Mouse (Mus musculus): ENCODE measurements around the gene Slc26a9.

- TF ChIP-seq CTCF (IDR thresholded peaks at IDR 0.05): no peak
- no peak for TF ChIP-seq EP300 (IDR thresholded peaks at IDR 0.05)
These were observed 69.9 kb downstream of the Slc26a9 start for GRCm38 (mm10) chr1:131813731-131814130.

Measured in lung, postnatal 0 days (tissue).